Mouse (Mus musculus) myocyte (in vitro differentiated cells): ENCODE measurements around the gene Il1rn. TPM values are rescaled to one million over a fixed set of nuclear protein-coding genes. Genes with fewer than 3 reads are reported as not detected.

Experiments
- H3K27me3 ChIP-seq: one replicate; pipeline ENCODE4 v1.6.1; 2011; ENCODE audit not compliant: control insufficient read depth, insufficient read depth, insufficient read length
- H3K36me3 ChIP-seq: one replicate; pipeline ENCODE4 v1.6.1; 2011; ENCODE audit not compliant: control insufficient read depth, insufficient read depth
- H3K4me2 ChIP-seq: one replicate; pipeline ENCODE4 v1.6.1; 2011; ENCODE audit warnings: low read depth, control low read depth
- H3K4me3 ChIP-seq: one replicate; pipeline ENCODE4 v1.5.1; 2011; ENCODE audit warnings: mild to moderate bottlenecking, control low read depth, moderate library complexity
- H3K79me2 ChIP-seq: one replicate; pipeline ENCODE4 v1.6.1; 2011; ENCODE audit not compliant: control insufficient read depth, insufficient read depth
- H3ac ChIP-seq: one replicate; pipeline ENCODE4 v1.6.1; 2011; ENCODE audit not compliant: control insufficient read depth, insufficient read length
- CEBPB ChIP-seq: IDR thresholded peaks from 2 replicates; pipeline ENCODE4 v1.6.1; 2011; ENCODE audit warnings: mild to moderate bottlenecking, moderate library complexity; ENCODE audit not compliant: poor library complexity, insufficient read depth, severe bottlenecking
- E2F4 ChIP-seq: IDR thresholded peaks from one replicate; pipeline ENCODE4 v1.6.1; 2011; ENCODE audit warnings: mild to moderate bottlenecking, control low read depth, moderate library complexity; ENCODE audit not compliant: insufficient read depth
- MAX ChIP-seq: IDR thresholded peaks from one replicate; pipeline ENCODE4 v1.6.1; 2011; ENCODE audit warnings: low read depth, mild to moderate bottlenecking, control low read depth
- MYOD1 ChIP-seq, 3 experiments: IDR thresholded peaks; one replicate each; pipeline ENCODE4 v1.6.1; 2011; ENCODE audit warnings: control low read depth in 2 of 3, low read depth in 2 of 3, mild to moderate bottlenecking in 2 of 3, moderate library complexity in 1 of 3; ENCODE audit not compliant: insufficient read length in 2 of 3, control insufficient read depth in 1 of 3
- MYOG ChIP-seq, 3 experiments: IDR thresholded peaks; one replicate each; pipeline ENCODE4 v1.6.1; 2011; ENCODE audit warnings: control low read depth in 2 of 3, low read depth in 2 of 3, mild to moderate bottlenecking in 2 of 3; ENCODE audit not compliant: insufficient read length in 2 of 3, control insufficient read depth in 1 of 3, insufficient read depth in 1 of 3
- POLR2A ChIP-seq: IDR thresholded peaks from one replicate; pipeline ENCODE4 v1.6.1; 2011; ENCODE audit warnings: low read depth, mild to moderate bottlenecking, control low read depth, moderate library complexity; ENCODE audit not compliant: insufficient read length
- POLR2AphosphoS2 ChIP-seq: IDR thresholded peaks from one replicate; pipeline ENCODE4 v1.6.1; 2011; ENCODE audit warnings: low read depth, control low read depth; ENCODE audit not compliant: insufficient read length
- REST ChIP-seq: IDR thresholded peaks from one replicate; pipeline ENCODE4 v1.6.1; 2011; ENCODE audit warnings: mild to moderate bottlenecking, control low read depth, moderate library complexity; ENCODE audit not compliant: insufficient read depth, insufficient read length
- SRF ChIP-seq: IDR thresholded peaks from one replicate; pipeline ENCODE4 v1.6.1; 2011; ENCODE audit warnings: low read depth; ENCODE audit not compliant: control insufficient read depth, insufficient read length
- TCF12 ChIP-seq: IDR thresholded peaks from one replicate; pipeline ENCODE4 v1.6.1; 2011; ENCODE audit warnings: mild to moderate bottlenecking, control low read depth; ENCODE audit not compliant: poor library complexity, insufficient read depth, severe bottlenecking
- TCF3 ChIP-seq: IDR thresholded peaks from one replicate; pipeline ENCODE4 v1.6.1; 2011; ENCODE audit warnings: low read depth, control low read depth; ENCODE audit not compliant: insufficient read length
- USF1 ChIP-seq: IDR thresholded peaks from one replicate; pipeline ENCODE4 v1.6.1; 2011; ENCODE audit warnings: low read depth, mild to moderate bottlenecking, control low read depth, moderate library complexity
- polyA plus RNA-seq: library from polyadenylated mRNA; unstranded; fragments of >200 nt; fragmentation: generic; extraction: Trizol; gene quantifications from one replicate; pipeline ENCODE4 v1.2.1, GENCODE M21; 2012; ENCODE audit warnings: missing spikeins

The Il1rn gene
- polyA plus RNA-seq, 1 experiment = 0.41 TPM

DNA sequence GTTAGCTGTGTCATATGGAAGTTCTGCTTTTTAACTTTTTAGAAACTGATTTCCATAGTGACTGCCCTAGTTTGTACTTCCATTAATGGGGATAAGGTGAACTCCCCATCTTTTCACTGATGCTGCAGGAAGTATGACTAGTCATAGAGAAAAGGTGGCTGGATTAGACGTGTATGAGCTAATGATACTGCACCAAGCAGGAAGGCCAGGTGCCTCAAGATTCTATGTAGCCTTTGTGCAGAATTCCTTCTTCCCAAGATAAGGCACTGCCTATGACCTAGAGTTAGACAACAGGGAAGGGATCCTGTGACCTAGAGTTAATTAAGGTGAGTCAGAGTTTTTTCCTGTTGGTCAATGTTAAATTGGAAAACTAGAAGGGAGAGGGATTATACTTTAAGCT is 19.7 kb upstream of the Il1rn start:
- no peaks in the 10 kb centered on the region for H3K27me3 ChIP-seq
- TF ChIP-seq REST (no peak), USF1 (no peak), MAX (no peak), TCF3 (no peak), TCF12 (no peak), MYOD1 (IDR thresholded peaks at IDR 0.05; ENCODE audit: control insufficient read depth in 1 of 3, insufficient read length in 2 of 3, low read depth in 2 of 3) (no peak), E2F4 (no peak), POLR2AphosphoS2 (no peak), SRF (no peak), CEBPB (no peak), POLR2A (no peak), MYOG (IDR thresholded peaks at IDR 0.05; ENCODE audit: control insufficient read depth in 1 of 3, insufficient read depth in 1 of 3, insufficient read length in 2 of 3, low read depth in 2 of 3) (no peak)
- no peak overlapping the region for H3ac ChIP-seq
- no peak overlapping the region for H3K4me3 ChIP-seq
- no peaks in the 10 kb centered on the region for H3K36me3 ChIP-seq
- no peak overlapping the region for H3K4me2 ChIP-seq
- no peaks in the 10 kb centered on the region for H3K79me2 ChIP-seq

DNA sequence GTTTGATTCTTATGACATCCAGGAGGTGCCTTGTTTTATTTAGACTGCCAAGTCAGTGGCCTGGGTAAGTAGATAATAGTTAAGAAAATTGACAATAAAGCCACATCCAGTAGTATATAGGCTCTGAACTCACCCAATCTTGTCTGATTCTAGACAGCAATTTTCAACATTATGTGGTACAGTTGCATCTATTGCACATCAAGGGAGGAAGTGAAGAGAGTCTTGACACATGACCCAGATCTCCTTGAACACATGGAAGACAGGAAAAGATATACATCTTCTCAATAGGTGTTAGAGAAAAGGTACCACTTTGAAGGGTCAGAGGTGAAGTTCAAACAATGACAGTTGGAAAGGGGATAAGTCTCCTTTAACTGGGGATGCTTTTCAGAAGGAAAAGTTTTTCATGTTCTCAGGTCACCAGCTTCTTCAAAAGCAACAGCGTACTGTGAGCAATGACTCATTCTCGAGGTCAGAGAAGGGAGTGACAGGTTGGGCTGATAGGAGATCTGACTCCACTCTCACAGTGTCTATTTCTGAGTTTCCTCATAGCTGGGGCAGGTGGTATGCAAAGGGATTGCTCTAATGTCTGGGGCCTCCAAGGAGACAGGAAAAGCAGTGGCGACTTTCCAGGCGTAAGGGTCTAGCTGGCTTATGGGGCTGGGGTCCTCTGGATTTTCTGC is 18.6 kb upstream of the Il1rn start:
- Histone ChIP-seq H3K4me3 (no peak overlapping the region), H3K27me3 (no peaks in the 10 kb centered on the region), H3ac (no peak overlapping the region), H3K4me2 (no peak overlapping the region), H3K36me3 (no peaks in the 10 kb centered on the region), H3K79me2 (no peaks in the 10 kb centered on the region)
- TF ChIP-seq E2F4 (no peak), MAX (no peak), REST (no peak), MYOD1 (IDR thresholded peaks at IDR 0.05; ENCODE audit: control insufficient read depth in 1 of 3, insufficient read length in 2 of 3, low read depth in 2 of 3) (no peak), TCF12 (no peak), POLR2AphosphoS2 (no peak), MYOG (IDR thresholded peaks at IDR 0.05; ENCODE audit: control insufficient read depth in 1 of 3, insufficient read depth in 1 of 3, insufficient read length in 2 of 3, low read depth in 2 of 3) (no peak), CEBPB (no peak), USF1 (no peak), SRF (no peak), POLR2A (no peak), TCF3 (no peak)

DNA sequence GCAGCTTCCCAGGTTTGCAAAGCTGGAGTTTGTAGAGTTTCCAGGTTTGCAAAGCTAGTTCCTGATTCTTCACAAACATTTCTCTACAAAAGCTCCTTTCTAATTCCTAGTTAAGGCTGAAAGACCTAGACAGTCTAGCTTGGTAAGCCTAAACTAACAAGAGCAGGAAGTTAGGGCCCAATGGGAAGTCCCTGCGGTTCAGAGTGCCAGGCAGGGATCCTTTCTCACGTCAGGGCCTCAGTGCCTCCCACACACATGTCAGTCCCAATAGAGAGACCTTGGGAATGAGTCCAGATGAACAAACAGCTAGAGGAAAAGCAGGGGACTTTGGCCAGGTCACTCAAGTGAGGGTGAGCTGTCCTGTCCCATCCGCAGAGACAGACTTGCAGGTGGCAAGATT is 1.3 kb upstream of the Il1rn start:
- peak overlapping the region; percentile 13 for H3K4me2 ChIP-seq
- H3ac ChIP-seq = no peak overlapping the region
- no peak for TF ChIP-seq MYOG (IDR thresholded peaks at IDR 0.05; ENCODE audit: control insufficient read depth in 1 of 3, insufficient read depth in 1 of 3, insufficient read length in 2 of 3, low read depth in 2 of 3)
- TF ChIP-seq REST = no peak
- no peak for TF ChIP-seq E2F4
- H3K79me2 ChIP-seq = no peaks in the 10 kb centered on the region
- no peaks in the 10 kb centered on the region for H3K27me3 ChIP-seq
- H3K4me3 ChIP-seq = no peak overlapping the region
- no peaks in the 10 kb centered on the region for H3K36me3 ChIP-seq

DNA sequence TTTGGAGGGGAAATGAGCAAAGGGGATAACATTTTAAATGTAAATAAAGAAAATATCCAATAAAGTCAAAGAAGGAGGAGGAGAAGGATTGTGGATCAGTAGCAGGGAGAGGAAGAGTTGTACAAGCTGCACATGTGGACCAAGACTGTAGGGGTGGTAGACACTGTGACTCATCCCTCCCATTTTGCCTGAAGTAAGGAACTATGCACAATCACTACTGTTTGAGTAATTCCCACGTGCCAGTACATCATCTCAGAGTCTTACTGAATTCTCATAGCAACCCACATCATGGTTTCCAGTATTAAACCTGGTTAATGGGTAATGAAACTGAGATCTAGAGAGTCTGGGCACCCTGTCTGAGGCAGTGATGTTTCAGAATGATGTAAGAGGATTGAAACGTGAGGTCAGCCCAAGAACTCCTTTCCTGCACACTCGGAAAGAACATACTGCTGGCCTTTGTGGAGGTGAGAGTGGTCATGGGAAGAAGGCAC is 4.8 kb downstream of the Il1rn start:
- peak overlapping the region; percentile 44 for H3K4me2 ChIP-seq
- H3K36me3 ChIP-seq = no peaks in the 10 kb centered on the region
- no peak for TF ChIP-seq CEBPB
- TF ChIP-seq POLR2AphosphoS2 = no peak
- no peak for TF ChIP-seq MYOD1 (IDR thresholded peaks at IDR 0.05; ENCODE audit: control insufficient read depth in 1 of 3, insufficient read length in 2 of 3, low read depth in 2 of 3)
- no peak for TF ChIP-seq E2F4
- TF ChIP-seq POLR2A = no peak
- no peak for TF ChIP-seq USF1
- TF ChIP-seq TCF12 = no peak
- TF ChIP-seq TCF3 = no peak
- TF ChIP-seq MAX = no peak
- TF ChIP-seq SRF = no peak
- TF ChIP-seq MYOG (IDR thresholded peaks at IDR 0.05; ENCODE audit: control insufficient read depth in 1 of 3, insufficient read depth in 1 of 3, insufficient read length in 2 of 3, low read depth in 2 of 3) = no peak
- no peak for TF ChIP-seq REST
- no peaks in the 10 kb centered on the region for H3K27me3 ChIP-seq
- no peak overlapping the region for H3ac ChIP-seq
- no peak overlapping the region for H3K4me3 ChIP-seq
- no peaks in the 10 kb centered on the region for H3K79me2 ChIP-seq

DNA sequence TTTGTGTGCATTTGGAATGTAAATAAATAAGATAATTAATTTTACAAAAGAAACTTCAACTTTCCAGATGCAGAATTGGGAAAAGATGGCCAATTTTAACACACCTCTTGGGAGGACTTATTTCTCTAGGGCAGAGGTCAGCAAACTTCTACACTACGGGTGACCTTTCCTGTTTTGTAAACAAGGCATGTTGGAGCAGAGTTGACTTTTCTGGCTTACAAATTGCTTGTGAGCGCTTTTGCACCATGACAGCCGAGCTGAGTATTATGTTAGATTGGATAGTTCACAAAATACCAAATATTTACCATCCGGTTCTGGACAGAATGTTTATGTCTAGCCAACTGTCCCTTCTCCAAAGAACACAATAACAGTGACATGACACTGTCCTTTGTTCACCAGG is 8.0 kb downstream of the Il1rn start:
- TF ChIP-seq E2F4 (no peak), POLR2A (no peak), SRF (no peak), USF1 (no peak), POLR2AphosphoS2 (no peak), CEBPB (no peak), MAX (no peak), MYOD1 (IDR thresholded peaks at IDR 0.05; ENCODE audit: control insufficient read depth in 1 of 3, insufficient read length in 2 of 3, low read depth in 2 of 3) (no peak), TCF12 (no peak), MYOG (IDR thresholded peaks at IDR 0.05; ENCODE audit: control insufficient read depth in 1 of 3, insufficient read depth in 1 of 3, insufficient read length in 2 of 3, low read depth in 2 of 3) (no peak), REST (no peak), TCF3 (no peak)

More for the DNA sequence above, 8.0 kb downstream of the Il1rn start:
- Histone ChIP-seq H3ac (no peak overlapping the region), H3K27me3 (no peaks in the 10 kb centered on the region), H3K79me2 (no peaks in the 10 kb centered on the region), H3K4me2 (no peak overlapping the region), H3K36me3 (no peaks in the 10 kb centered on the region), H3K4me3 (no peak overlapping the region)
